Mouse (Mus musculus) spleen, adult 2 months (tissue): ENCODE data around the gene Fads3.

Experiments used
- CTCF ChIP-seq: fragments of 200-500 bp; IDR thresholded peaks from 2 replicates; pipeline ENCODE4 v1.5.1; 2011; ENCODE audit warnings: mild to moderate bottlenecking, inconsistent platforms; ENCODE audit not compliant: insufficient read depth, insufficient read length, insufficient replicate concordance; ENCODE audit errors: extremely low read depth
- POLR2A ChIP-seq: fragments of 200-500 bp; IDR thresholded peaks from 2 replicates; pipeline ENCODE4 v1.6.1; 2011; ENCODE audit warnings: low read depth, low read length, inconsistent platforms

DNA sequence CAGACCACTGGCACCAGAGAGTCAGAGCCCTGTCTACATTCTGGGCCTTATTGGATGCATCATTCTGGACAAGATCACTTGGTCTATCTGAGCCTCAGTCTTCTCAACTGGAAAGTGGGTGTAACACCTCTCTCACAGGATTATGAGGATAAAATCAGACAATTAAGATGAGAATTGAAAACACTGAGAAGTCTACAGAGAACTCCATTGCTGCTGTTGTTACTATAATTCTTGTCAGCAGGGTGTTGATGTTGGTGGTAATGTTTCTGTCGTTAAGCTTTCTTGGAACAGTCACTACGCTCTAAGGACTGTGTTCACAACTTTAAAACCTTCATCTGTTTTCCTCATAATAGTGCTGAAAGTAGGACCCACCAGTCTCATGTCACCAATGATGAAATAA lies 65.3 kb downstream of the Fads3 start:
- no peak for TF ChIP-seq CTCF
- TF ChIP-seq POLR2A, result no peak
